Mouse (Mus musculus) testis, adult 2 months (tissue): ENCODE data around the gene Dpp6.

Experiments used
- CTCF ChIP-seq: fragments of 200-500 bp; IDR thresholded peaks from 2 replicates; pipeline ENCODE4 v1.5.1; 2012; ENCODE audit warnings: low read depth, mild to moderate bottlenecking, inconsistent platforms, low read length, moderate library complexity; ENCODE audit not compliant: control insufficient read depth, insufficient read depth, insufficient replicate concordance
- POLR2A ChIP-seq: fragments of 200-500 bp; IDR thresholded peaks from 2 replicates; pipeline ENCODE4 v1.6.1; 2012; ENCODE audit warnings: low read depth, mild to moderate bottlenecking, inconsistent platforms, low read length, moderate library complexity; ENCODE audit not compliant: control insufficient read depth

- TF ChIP-seq POLR2A (no peak), CTCF (no peak)
These were observed 378.0 kb downstream of the Dpp6 start for GRCm38 (mm10) chr5:27194975-27195374.
